Mouse (Mus musculus) kidney, adult 9 months (tissue): ENCODE results near the gene Lbx2.

ENCODE experiments used
- DNase-seq: peaks from one replicate; pipeline ENCODE4 v3.0.0; 2022

Lbx2 gene

DNA sequence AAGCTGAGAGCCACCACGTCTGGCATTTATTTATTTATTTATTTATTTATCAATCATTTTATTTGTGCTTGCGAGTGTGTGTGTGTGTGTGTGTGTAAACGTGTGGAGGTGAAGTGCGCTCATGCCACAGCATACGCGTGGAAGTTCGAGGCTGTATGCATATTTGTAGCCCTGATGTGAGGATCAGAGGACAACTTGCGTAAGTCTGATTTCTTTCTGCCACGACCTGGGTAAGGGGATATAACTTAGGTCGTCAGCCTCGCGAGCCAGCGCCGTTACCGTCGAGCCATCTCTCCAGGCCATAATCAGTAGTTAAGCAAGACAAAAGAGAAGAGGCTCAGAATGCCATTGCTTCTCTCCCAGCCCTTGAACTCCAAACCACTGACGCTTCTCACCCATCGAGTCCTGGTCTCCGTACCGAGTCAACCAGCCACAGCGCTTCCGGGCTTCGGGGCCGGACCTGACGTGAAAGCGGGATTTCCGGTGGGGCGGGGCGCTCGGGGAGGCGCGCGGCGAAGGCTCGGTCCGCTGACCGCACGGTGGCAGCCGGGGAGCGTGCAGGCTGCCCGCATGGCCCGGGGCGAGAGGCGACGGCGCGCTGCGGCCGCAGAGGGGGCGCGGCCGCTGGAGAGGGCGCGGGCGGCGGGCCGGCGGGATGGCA lies 29.0 kb downstream of the Lbx2 start, which contains the start of gene Mogs:
Mogs (plus strand) TSS at position 486 of the 661 bp plus-strand sequence.
- DNase-seq = peak; percentile 94

GRCm38 (mm10) chr6:83115682-83116372 lies 29.7 kb downstream of the Lbx2 start:
- no peak for DNase-seq

DNA sequence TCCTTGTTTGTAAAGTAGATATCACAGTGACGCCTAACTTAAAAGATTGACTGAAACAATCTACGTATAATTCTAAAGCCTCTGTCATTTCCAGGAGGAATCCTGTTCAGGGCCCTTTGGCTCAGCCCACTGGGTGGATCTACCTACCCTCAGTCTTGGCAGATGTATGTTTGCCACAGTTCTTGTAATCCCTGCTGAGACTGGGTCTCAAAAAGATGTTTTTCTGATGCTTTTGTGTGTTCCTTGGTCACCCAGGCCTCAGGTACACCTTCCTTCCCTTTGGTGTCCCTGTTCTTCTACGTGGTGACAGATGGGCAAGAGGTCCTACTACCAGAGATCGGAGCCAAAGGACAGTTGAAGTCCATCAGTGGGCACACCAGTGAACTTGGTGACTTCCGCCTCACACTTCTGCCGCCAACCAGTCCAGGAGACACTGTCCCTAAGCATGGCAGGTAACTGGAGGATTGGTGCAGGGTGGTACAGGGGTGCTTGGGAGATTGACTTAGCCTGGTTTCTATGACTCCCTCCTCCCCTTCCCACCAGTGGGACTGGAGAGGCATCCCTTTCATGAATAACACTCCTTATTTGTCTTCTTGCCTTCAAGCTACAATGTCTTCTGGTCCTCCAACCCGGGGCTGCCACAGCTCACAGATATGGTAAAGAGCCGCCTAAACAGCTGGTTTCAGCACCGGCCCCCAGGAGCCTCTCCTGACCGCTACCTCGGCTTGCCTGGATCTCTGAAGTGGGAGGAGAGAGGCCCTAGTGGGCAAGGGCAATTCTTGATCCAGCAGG lies 30.4 kb downstream of the Lbx2 start:
- DNase-seq = no peak

DNA sequence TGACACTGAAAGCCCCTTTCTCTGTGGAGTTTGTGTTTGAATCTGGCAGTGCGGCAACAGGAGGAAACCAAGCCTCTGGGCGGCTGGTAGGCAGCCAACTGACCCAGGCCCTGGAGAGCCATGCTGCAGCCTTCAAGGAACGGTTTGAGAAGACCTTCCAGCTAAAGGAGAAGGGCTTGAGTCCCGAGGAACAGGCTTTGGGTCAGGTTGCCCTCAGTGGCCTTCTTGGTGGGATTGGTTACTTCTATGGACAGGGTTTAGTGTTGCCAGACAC lies 30.9 kb downstream of the Lbx2 start:
- DNase-seq = no peak

DNA sequence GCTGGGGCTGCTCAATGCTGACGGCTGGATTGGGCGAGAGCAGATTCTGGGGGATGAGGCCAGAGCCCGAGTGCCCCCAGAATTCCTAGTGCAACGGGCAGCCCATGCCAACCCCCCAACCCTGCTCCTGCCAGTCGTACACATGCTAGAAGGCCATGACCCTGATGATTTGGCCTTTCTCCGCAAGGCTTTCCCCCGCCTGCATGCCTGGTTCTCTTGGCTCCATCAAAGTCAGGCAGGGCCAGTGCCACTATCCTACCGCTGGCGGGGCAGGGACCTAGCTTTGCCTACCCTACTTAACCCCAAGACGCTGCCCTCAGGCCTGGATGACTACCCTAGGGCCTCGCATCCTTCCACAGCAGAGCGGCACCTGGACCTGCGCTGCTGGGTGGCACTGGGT lies 31.4 kb downstream of the Lbx2 start:
- no peak for DNase-seq

- DNase-seq = no peak
Observed at GRCm38 (mm10) chr6:83118369-83118768, 32.2 kb downstream of the Lbx2 start.

DNA sequence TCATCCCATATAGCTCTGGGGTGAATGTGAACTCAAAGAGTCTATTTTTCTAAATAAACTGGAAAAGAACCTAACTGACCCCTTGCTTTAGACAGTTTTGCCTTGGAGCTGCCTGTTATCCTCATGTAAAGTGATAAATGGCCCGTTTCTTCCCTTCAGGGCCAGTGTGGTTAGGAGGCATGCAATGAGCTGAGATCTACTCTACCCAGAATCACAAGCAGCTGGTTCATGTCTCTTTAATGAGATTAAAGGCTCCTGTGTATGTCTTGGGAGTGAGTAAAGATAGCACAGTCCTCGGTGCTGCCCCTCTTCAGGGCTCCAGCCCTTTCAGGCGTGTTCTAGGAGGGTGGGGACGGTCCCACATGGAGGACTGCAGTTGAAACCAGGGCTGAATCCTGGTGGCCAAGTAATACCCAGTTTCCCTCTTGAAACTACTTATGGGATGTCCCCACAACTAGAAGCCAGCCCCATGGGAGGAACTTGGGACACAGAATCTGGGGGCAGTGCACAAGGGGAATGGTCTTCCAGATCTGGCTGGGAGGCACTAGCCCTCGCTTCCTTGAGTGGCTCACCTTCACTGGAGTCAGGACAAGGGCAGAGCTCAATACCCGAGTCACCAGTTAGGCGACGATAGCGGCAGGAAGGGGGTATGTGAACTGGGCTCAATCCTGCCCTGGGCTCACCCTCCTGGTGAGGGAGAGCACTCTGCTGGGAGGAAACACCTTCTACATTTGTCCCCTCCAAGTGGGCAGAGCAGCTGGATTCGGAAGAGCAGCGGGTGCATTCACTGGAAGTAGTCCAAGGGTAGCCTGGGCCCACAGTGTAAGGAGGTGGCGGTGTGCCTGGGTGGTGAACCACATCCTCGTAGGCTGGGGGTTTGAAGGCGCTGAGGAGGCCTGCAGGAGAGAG lies 32.9 kb downstream of the Lbx2 start:
- DNase-seq = no peak

- DNase-seq = peak; percentile 55
Observed at GRCm38 (mm10) chr6:83119734-83120051, 33.5 kb downstream of the Lbx2 start.

DNA sequence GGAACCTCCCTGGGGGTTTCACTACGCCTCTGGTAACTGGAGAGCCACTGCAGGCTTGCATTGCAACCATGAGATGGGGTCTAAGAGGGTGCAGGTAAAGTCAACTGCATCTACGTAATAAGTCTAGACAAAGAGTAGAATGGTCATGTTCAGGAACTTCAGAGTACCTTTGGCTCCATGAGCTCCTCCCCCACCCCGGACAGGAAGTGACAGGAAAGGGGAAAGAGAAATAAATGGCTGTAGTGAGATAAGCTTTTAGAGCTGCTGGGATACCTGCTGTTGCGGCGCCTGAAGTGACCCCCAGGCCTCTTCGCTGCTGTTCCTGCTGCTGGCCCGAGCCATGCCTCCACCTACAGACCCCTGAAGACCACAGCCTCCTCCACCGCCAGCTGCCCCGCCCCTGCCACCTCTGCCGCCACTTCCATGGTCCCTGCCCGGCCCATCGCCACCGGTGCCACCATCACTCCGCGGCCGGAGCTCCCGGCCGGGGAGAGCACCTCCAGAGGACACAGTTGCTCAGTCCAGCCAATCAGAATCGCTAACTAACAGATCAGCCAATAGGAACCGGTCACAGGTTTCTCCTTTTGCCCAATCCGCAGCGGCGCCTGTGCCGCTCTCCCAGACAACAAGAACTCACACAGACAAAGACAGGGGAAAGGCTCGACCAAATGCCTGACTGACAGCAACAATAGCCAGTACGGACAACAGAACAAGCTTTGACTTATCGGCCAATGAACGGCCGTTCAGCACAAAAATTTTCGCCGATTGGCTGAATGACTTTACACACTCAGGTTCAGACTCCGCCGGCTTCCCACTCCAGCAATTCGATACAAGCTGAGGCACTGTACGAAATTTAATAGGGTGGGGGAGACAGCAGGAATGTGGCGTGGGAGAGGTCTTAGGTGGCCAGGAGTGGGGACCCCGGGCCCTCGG lies 35.0 kb downstream of the Lbx2 start, which contains the start of gene Wbp1:
Wbp1 (minus strand) TSS at position 630 of the 933 bp plus-strand sequence.
- peak; percentile 99 for DNase-seq

GRCm38 (mm10) chr6:83121863-83122710 lies 35.9 kb downstream of the Lbx2 start:
- DNase-seq = no peak

- DNase-seq = no peak
Observed at GRCm38 (mm10) chr6:83122961-83123360, 36.8 kb downstream of the Lbx2 start.

- peak; percentile 95 for DNase-seq
Observed at GRCm38 (mm10) chr6:83124851-83125312, 38.7 kb downstream of the Lbx2 start.

- DNase-seq = no peak
Observed at GRCm38 (mm10) chr6:83125331-83125730, 39.2 kb downstream of the Lbx2 start, which contains the start of gene Ino80b. Gene Ino80b, minus strand, starts transcription at chr6:83125431.

GRCm38 (mm10) chr6:83127419-83127818 lies 41.3 kb downstream of the Lbx2 start:
- no peak for DNase-seq

DNA sequence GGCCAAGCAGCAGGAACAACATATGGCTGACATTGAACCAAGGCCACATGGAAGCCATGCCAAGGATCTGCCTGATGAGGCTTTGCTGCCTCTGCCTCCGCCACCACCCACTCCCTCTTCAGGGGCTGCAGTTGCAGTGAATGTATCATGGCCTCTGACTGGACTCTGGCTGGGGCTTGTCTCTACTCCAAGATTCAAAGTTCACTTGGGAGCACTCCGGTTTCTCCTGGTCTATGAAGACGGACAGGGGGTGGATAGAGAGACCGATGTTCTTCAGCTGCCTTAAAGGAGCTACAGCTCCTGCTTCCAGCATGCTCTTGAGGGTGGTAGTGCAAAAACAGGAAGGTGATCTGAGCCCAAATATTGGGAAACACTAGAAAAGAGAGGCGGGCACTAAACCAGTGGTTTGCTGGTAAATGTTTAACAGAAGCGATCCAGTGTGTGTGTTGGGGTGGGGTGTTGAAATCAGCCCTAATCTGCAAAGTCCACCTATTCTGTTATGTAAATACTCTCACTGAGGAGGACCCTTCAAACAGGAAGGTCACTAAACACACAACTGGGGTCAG lies 45.4 kb downstream of the Lbx2 start:
- peak; percentile 92 for DNase-seq

GRCm38 (mm10) chr6:83132176-83132919 lies 46.2 kb downstream of the Lbx2 start:
- DNase-seq = peak; percentile 54

DNA sequence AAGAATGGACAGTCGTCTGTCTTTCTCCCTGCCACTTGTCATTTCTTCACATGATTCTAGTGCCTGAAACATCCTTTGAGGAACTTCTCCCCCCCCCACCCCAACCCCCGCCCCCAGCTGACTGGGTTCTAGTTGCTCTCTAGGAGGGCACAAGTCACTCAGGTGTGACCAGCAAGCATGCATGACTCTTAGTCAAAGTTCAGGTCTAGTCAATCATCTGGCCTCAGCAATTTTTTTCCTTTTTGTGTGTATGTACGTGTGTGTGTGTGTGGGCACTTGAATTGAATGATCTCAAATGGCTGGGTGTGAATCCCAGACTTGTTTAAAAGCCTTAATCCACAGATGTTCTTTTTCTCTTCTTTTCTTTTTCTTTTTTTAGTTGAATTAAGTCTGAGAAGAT lies 48.1 kb downstream of the Lbx2 start:
- peak; percentile 80 for DNase-seq

GRCm38 (mm10) chr6:83134951-83135513 lies 48.9 kb downstream of the Lbx2 start, which contains the start of gene Rtkn:
Gene Rtkn, plus strand, starts transcription at chr6:83135463.
- peak; percentile 86 for DNase-seq

DNA sequence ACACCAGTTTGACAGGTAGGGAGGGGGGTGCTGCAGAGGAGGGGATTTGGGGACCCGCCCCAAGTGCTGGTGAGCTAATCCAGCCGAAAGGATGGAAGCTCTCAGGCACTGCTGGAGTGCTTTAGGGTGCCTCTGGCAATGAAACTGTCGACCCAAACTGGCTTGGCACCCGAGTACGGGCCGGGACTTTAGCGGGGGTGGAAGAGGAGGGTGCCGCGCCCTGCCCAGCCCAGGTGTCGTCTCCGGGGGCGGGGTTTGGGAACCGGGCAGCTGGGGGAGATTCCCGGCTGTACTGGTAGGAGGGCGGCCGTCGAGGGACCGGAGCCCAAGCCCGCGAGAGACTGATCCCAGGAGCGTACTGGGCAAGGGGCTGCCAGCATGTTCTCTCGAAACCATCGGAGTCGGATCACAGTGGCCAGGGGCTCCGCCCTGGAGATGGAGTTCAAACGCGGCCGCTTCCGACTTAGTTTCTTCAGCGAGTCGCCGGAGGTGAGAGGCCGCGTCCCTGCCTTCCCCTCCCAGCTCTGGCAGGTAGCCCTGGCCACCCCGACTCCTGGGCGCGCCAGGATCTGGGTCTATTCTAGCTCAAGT lies 49.5 kb downstream of the Lbx2 start:
- peak; percentile 78 for DNase-seq
